Mouse (Mus musculus): Measurements from ENCODE around the gene Adam1a. TPM values are rescaled to one million over a fixed set of nuclear protein-coding genes. Genes with fewer than 3 reads are reported as not detected.
"Not testable (repeated sequence)": the region's sequence is repeated elsewhere in the genome, so short reads cannot be mapped to it uniquely, and the experiment has no call there.

Adam1a gene
- total RNA-seq, 2 experiments from 2014 or later, result 17.4 to 18.2 TPM

DNA sequence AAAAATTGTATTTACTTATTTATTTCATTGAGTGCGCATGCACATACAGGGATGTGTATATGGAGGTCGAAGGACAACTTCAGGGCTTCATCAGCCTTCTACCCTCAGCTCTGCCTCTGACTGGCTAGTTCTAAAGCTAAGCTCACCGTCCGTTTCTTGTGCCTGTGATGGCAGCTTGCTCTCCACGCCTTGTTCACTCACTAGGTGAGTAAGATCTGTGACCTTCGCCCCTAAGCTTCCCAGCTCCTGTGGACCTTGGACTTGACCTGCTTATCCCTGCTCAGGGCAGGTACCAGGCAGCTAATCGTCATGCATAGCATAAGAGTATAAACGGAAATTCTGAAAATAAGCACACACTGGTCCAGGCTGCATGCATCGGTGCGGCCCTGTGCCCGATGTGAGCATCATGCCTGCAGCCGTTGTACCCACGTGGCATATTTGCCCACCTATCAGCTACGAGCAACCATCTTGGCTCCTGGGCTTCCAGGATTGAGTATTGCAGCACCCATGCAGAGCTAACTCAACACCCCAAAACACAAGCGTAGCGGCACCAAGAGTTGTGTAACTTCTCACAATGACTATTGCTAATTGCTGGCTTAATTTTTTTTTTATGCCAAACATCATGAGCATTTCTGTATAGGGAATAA is 20.9 kb upstream of the Adam1a start:
- intact Hi-C loops (cut with DNase I), result no loop called here
- no peak for DNase-seq

- peak; percentile 87 for DNase-seq
- intact Hi-C loops (cut with DNase I), result loop anchor here (5.0 kb wide), 1 partner anchor 38 kb away; no protein-coding TSS in a partner anchor
These were observed 19.2 kb upstream of the Adam1a start for GRCm38 (mm10) chr5:121564468-121564895.

- no peak for DNase-seq
- intact Hi-C loops (cut with DNase I), result loop anchor here (5.0 kb wide), 1 partner anchor 40 kb away; no protein-coding TSS in a partner anchor
These were observed 17.2 kb upstream of the Adam1a start for GRCm38 (mm10) chr5:121562436-121562835.

- intact Hi-C loops (cut with DNase I), result no loop called here
These were observed 3.9 kb upstream of the Adam1a start for GRCm38 (mm10) chr5:121549196-121549595.

GRCm38 (mm10) chr5:121547084-121547483 is 1.8 kb upstream of the Adam1a start:
- intact Hi-C loops (cut with DNase I), result no loop called here
- DNase-seq, result no peak

More at GRCm38 (mm10) chr5:121549196-121549595, 3.9 kb upstream of the Adam1a start:
- DNase-seq, result no peak

- peak; percentile 47 for DNase-seq
- intact Hi-C loops (cut with DNase I), result no loop called here
These were observed 1.2 kb upstream of the Adam1a start for GRCm38 (mm10) chr5:121546530-121546895.

DNA sequence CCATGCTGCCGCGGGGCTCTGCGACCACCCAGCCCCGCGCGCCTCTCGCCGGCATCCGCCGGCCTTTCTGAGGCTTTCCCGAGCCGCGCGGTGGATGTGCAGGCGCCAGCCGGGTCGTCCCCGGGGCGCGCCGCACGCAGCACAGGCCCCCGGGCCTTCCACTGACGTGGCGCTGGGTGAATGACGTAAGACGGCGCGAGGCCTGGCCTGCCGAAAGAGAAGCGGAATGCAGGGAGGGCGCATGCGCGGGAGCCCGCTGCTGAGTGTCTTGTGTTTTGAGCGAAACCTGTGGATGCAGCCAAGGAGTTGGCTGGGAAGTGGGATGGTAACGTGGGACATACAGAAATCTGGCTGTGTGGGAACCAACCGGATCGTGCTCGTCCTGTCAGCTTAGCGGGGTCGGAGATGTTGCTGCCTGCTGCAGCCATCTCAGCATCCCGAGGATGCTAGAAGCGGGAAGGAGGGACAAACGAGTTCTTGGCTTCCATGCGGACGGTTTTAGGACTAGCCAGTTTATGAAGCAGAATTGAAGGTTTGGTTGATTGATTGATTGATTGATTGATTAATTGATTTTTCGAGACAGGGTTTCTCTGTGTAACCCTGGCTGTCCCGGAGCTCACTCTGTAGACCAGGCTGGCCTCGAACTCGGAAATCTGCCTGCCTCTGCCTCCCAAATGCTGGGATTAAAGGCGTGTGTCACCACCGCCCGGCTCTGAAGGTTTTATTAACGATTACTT is 679 bp upstream of the Adam1a start, which contains the start of gene Mapkapk5:
Mapkapk5 (minus strand) TSS at position 113 of the 737 bp plus-strand sequence.
- peak; percentile 98 for DNase-seq
- intact Hi-C loops (cut with DNase I), result no loop called here

GRCm38 (mm10) chr5:121543370-121543769 is 1.9 kb downstream of the Adam1a start:
- no peak for DNase-seq
- intact Hi-C loops (cut with DNase I), result no loop called here

DNA sequence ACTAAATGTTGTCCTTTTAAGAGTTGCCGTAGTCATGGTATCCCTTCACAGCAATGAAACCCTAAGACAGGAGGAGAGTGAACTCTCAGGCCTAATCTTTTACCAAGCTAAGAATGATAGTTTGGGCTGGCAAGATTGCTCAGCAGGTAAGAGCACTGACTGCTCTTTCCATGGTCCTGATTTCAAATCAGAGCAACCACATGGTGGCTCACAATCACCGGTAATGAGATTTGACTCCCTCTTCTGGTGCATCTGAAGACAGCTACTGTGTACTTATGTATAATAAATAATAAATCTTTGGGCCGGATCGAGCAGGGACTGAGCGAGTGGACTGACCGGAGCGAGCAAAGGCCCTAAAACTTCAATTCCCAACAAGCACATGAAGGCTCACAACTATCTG is 4.0 kb downstream of the Adam1a start:
- intact Hi-C loops (cut with DNase I), result no loop called here
- DNase-seq, result no peak

GRCm38 (mm10) chr5:121540066-121540465 is 5.2 kb downstream of the Adam1a start:
- DNase-seq, result no peak

GRCm38 (mm10) chr5:121537588-121537987 is 7.7 kb downstream of the Adam1a start:
- intact Hi-C loops (cut with DNase I), result no loop called here

More at GRCm38 (mm10) chr5:121540066-121540465, 5.2 kb downstream of the Adam1a start:
- intact Hi-C loops (cut with DNase I), result no loop called here

GRCm38 (mm10) chr5:121536921-121537555 is 8.2 kb downstream of the Adam1a start:
- intact Hi-C loops (cut with DNase I), result no loop called here

More at GRCm38 (mm10) chr5:121537588-121537987, 7.7 kb downstream of the Adam1a start:
- DNase-seq, result no peak

GRCm38 (mm10) chr5:121535116-121535515 is 10.2 kb downstream of the Adam1a start:
- intact Hi-C loops (cut with DNase I), result no loop called here
- no peak for DNase-seq

More at GRCm38 (mm10) chr5:121536921-121537555, 8.2 kb downstream of the Adam1a start:
- DNase-seq, result no peak

GRCm38 (mm10) chr5:121534521-121534920 is 10.8 kb downstream of the Adam1a start:
- DNase-seq, result no peak

GRCm38 (mm10) chr5:121526961-121527360 is 18.3 kb downstream of the Adam1a start:
- no peak for DNase-seq
- intact Hi-C loops (cut with DNase I), result no loop called here

More at GRCm38 (mm10) chr5:121534521-121534920, 10.8 kb downstream of the Adam1a start:
- intact Hi-C loops (cut with DNase I), result no loop called here

DNA sequence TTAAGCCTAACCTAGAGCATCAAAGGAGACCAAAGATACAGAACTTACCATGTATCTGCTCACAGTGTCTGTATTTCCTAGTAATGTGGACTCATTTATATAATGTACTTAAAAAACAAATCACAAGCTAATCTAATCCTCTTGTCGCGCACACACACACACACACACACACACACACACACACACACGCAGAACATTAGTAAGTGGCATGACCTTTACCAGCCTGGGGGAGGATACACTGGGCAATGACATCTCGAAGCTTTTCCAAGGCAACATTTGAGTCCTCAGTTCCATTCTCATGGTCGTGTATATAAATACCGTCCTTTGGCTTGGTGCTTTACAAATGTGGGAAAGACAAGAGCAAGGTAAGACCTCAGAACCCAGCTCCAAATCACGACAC is 18.8 kb downstream of the Adam1a start:
- intact Hi-C loops (cut with DNase I), result no loop called here
- DNase-seq, result no peak

GRCm38 (mm10) chr5:121525774-121526450 is 19.4 kb downstream of the Adam1a start:
- DNase-seq, result no peak
- intact Hi-C loops (cut with DNase I), result no loop called here

- DNase-seq; intact Hi-C loops (cut with DNase I): not testable (repeated sequence)
These were observed 25.5 kb downstream of the Adam1a start for GRCm38 (mm10) chr5:121519758-121520157.

GRCm38 (mm10) chr5:121518983-121519382 is 26.3 kb downstream of the Adam1a start:
- intact Hi-C loops (cut with DNase I), result no loop called here
- DNase-seq, result no peak

DNA sequence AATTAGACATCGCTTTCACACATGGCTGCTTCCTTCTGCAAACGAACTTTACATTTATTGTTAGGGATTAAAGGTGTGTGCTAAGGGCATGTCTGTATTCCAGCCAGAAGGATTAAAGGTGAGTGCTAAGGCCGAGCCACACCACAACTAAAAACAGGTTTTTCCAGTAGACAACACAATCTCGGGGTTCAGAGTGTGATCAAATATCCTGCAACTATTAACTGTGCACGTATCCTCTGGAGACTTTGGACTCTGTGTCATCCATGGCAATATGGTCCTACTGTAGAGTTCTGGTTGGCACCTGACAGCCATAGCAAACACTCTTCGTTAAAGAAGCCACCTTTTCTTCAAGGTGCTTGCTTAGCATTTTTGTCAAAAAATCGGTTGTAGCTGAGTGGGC is 35.3 kb downstream of the Adam1a start:
- no peak for DNase-seq
- intact Hi-C loops (cut with DNase I), result no loop called here

DNA sequence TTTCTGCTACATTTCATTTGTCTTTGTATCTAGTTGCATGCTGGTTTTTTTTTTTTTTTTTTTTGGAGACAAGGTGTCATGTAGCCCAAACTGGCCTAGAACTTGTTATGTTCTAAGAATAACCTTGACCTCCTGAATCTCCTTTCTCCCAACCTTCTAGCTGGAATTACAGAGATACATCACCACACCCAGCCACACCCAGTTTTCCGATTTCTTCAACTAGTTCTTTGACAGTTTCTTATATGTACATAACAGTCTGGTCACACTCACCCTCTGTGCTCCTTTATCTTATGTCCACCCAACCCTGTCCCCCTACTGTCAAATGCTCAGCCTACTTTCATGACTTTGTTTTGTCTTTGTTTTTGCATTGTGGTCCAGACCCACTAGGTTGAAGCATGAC is 38.4 kb downstream of the Adam1a start:
- intact Hi-C loops (cut with DNase I), result no loop called here
- no peak for DNase-seq
